Mouse (Mus musculus) B cell, adult (primary cell): ENCODE results near the gene Lrr1. TPM values are rescaled to one million over a fixed set of nuclear protein-coding genes. Genes with fewer than 3 reads are reported as not detected.

Source experiments
- total RNA-seq: library from RNA; stranded (reverse); gene quantifications from 4 replicates; pipeline ENCODE4 v1.2.4, GENCODE M21; 2023; ENCODE audit not compliant: inconsistent age

Gene Lrr1
- total RNA-seq = 0.58 to 1.3 TPM in 2 of 4 replicates, not detected in the others

GRCm38 (mm10) chr12:69168461-69169106 lies at the start of gene Lrr1:
Gene Lrr1 (plus strand): TSS chr12:69168814.

GRCm38 (mm10) chr12:69158765-69159577 lies 9.6 kb upstream of the Lrr1 start, which contains the start of gene Rps29:
Gene Rps29 (minus strand): TSS chr12:69159186.

DNA sequence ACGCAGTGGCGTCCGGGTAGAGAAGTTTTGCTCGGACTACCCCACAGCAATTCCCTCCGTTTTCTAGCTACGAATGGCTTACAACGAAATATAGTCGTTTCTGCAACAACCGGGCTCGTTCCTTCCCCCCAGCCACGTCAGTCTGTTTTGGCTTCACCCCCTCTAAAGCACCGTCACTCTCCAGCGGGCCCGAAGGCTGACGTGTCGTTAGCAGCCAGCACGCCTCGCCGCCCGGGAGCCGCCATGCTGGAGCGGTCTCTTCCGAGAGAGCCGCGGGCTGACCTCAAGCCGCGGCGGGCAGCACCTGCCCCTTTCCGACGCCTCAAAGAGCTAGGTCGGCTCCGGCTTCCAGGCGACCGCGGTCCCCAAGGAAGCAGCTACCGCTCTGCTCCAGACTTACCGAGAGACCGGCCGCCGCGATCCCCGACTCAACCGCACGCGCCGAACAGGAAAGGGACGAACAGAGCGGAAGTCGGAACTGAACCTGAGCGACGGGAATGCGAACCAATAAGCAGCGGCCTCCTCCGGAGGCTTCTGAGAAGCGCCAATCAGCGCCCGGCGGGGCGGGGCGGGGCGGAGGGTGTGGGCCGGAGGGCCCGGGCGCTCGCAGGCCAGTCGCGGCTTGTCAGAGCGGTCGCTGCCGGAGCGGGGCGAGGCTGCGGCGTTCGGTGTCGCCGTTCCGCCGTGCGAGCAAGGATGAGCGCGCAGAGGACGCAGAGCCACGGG lies 15.1 kb downstream of the Lrr1 start, which contains the start of the genes Rpl36al and Mgat2:
Rpl36al (minus strand) TSS at position 501 of the 726 bp plus-strand sequence.
Mgat2 (plus strand) TSS at position 575 of the 726 bp plus-strand sequence.

GRCm38 (mm10) chr12:69196444-69197377 lies 28.1 kb downstream of the Lrr1 start, which contains the start of gene Gm49383:
Gene Gm49383 (minus strand): TSS chr12:69197104.

DNA sequence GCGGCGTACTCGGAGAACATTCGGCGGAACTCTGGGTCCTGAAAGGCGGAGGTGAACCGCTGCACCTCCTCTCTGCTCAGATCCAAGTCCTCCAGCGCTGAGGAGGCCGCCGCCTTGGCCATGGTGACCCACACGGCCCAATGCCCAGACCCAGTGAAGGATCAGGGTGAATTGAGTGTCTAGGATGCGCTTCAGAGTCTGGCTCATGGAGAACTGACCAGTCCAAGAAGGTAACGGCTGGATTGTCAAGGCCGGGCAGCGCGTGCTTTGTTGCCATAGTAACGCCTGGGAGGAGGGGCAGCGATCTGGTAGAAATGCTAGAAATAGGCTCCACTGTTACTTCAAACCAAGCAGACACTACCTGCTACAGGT lies 29.5 kb downstream of the Lrr1 start, which contains the start of gene Dnaaf2:
Dnaaf2 (minus strand) TSS at position 266 of the 372 bp plus-strand sequence.

DNA sequence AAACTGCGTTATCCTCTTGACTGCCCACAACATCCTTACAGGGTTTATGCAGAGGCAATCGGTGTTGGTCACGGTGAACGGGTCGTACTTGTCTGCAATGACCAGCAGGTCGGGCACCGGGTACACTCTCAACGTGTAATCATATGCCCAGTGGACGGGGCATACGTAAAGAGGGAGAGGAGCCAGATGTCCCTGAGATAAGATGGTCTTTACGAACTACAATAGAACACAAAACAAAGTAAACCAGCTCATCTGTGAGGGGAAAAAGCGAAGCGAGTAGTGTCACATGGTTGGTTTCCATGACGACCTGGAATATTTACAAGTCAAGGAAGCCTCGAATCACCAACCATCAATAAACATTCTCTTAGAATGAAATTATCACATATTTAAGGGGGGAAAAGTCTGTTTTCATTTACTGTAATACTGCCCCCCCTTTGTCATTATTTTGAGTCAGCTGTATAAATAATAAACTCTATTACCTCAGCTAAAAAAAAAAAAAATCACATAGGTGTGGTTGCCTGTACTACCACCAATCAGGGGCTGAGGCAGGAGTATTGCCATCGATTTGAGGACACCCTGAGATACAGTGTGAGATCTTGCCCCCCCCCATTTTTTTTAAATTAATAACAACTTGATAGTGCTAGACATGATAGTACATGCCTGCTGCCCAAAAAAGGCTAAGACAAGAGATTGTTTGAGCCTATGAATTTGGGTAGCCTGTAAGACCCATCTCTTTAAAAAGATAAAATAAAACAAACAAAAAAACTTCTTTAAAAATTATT lies 35.6 kb downstream of the Lrr1 start, which contains the start of gene Gm49384:
Gm49384 (minus strand) TSS at position 216 of the 782 bp plus-strand sequence.

GRCm38 (mm10) chr12:69227776-69228466 lies 59.3 kb downstream of the Lrr1 start, which contains the start of gene Pole2:
Gene Pole2 (minus strand): TSS chr12:69228195.

Other genes starting within 250 kb of the Lrr1 start
- gene Rps29, start 9.6 kb upstream of the Lrr1 start, total RNA-seq = 4,189 to 5,045 TPM (median 4,957 TPM) in 4 replicates
- 370 to 438 TPM (median 388 TPM) in 4 replicates for gene Rpl36al, start 15.3 kb downstream of the Lrr1 start, total RNA-seq
- 27.3 to 33.1 TPM (median 28.4 TPM) in 4 replicates for gene Mgat2, start 15.3 kb downstream of the Lrr1 start, total RNA-seq
- 5.1 to 7.4 TPM (median 6.6 TPM) in 4 replicates for gene Gm49383, start 28.3 kb downstream of the Lrr1 start, total RNA-seq
- gene Dnaaf2, start 29.6 kb downstream of the Lrr1 start, total RNA-seq = 1.8 to 3.4 TPM (median 2.1 TPM) in 4 replicates
- 4.1 to 6.0 TPM (median 4.4 TPM) in 4 replicates for gene Gm49384, start 35.5 kb downstream of the Lrr1 start, total RNA-seq
- gene Pole2, start 59.4 kb downstream of the Lrr1 start, total RNA-seq = 2.7 to 4.6 TPM (median 2.8 TPM) in 4 replicates
- gene Klhdc1, start 72.4 kb downstream of the Lrr1 start, total RNA-seq = 5.1 to 7.8 TPM (median 6.9 TPM) in 4 replicates
- gene Klhdc2, start 127.9 kb downstream of the Lrr1 start, total RNA-seq = 20.3 to 24.2 TPM (median 22.8 TPM) in 4 replicates
- gene Nemf, start 188.4 kb downstream of the Lrr1 start, total RNA-seq = 98.0 to 114 TPM (median 108 TPM) in 4 replicates
- 329 to 368 TPM (median 334 TPM) in 4 replicates for gene Arf6, start 203.3 kb downstream of the Lrr1 start, total RNA-seq
- gene Gm9887, start 203.6 kb downstream of the Lrr1 start, total RNA-seq = 5.2 to 8.4 TPM (median 6.7 TPM) in 4 replicates